Mouse (Mus musculus) cerebellum, adult 9-11 months (tissue): ENCODE measurements around the gene Bmp15.

Experiments used
- DNase-seq: peaks from one replicate; pipeline ENCODE4 v3.0.0; 2022

Gene Bmp15

DNA sequence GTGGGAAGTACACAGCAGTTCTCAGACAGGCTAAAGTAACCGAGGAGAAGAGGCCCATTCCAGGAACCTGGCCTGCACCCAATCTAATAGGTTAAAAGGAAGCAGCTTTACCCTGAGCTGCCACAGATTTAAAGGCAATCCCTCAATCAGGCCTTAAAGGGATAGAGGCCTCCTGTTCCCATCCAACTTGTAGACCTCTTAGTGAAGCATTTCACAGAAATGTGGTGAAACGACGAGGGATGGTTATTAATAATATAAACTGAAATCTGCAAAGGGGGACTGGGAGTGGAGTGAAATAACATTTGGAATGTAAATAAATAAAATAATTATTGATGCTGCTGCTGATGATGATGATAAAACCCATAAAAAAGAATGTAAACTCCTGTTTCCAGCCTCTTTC is at the start of gene Bmp15:
Gene Bmp15 (minus strand): TSS at position 101 of the 400 bp plus-strand sequence.
- no peak for DNase-seq

DNA sequence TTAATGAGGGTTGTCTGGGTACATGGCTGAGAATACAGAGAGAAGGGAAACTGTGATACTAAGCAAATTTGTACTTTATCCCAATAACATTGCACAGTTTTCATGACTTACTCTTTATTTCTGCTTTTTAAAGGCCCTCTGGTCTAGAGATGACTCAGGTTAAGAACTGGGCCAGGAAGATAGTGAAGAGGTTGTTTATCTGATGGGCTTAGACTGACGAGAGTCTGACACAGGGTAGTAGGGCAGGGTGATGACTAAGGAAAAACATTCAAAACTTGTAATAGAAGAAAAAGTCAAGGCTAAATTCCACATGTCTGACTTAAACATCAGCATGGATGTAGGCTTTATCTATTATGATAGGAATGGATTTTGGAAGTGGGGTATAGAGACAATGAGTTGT is 48.3 kb upstream of the Bmp15 start:
- DNase-seq: no peak

DNA sequence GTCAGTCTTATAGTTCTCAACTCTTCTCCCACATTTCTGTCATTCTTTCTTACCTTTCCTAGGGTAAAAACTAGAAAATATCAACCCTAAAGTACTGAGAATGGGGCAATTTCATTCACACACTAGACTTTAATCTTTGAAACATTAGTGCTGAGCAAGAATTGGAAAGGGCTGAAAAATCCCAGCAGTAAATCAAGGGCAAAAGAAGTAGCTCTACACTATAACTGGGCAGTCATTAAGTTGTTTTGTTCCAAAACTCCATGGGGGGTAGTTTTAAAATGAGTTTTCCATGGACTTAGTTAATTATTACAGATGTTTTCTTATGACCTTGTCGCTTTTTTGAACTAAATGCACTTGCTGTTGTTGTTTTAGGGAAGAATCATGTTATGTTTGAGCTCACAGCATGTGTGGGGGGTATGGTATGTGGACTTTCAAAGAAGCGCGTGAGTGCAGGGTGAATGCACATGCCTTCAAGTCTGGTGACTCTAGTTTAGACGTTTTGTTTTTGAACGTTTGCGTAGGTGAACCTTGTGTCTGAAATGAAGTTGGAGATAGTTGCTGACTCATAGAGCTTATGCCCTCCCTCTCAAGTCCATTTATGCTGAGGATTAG is 37.1 kb upstream of the Bmp15 start:
- no peak for DNase-seq

DNA sequence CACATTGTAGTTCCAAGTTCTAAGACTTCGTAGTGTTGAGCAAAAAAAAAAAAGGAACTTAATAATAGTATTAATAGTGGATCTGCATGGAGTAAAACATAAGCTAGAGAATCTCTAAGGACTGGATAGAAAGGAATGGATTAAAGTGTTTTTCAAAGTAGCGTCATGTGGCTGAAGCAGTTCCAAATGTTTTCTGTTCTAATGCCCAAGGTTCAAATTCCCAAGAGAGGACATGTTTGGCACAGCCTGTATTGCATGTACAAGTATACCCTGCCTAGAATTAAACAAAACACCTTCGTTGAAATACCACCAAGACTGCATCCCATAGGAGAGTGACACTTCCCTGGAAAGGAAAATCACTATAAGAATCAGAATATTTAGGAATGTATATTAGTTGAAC is 36.4 kb upstream of the Bmp15 start:
- no peak for DNase-seq

DNA sequence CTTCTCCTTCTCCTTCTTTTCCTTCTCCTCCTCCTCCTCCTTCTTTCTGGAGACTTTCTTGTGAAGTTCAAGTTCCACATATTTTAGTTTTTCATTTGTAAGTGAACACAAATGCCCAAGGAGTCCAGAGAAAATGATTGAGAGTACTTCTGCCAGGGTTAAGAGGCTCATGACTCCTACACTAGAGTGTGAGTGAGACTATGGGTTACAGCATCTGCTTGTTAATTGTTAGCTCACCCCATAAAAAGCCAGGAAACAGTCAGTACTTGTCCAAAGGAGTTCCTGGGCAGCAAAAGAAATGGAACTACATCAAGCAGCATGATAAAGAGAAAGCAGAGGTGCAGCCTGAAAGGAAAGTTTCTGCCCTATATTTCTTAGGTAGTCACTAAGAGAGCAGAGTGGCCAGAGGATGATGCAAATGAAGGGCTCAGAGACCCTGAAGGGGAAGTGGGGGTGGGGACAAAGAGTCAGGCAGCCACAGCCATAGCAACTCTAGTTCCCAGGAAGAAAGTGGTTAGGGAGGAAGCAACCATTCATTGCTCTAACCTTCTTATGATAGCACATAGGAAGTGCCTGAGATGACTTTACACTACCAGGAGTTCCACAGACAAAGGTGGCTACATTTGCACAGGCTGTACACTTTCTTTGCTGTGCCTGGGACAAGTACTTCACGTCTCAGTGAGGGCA is 24.9 kb upstream of the Bmp15 start:
- DNase-seq: no peak

DNA sequence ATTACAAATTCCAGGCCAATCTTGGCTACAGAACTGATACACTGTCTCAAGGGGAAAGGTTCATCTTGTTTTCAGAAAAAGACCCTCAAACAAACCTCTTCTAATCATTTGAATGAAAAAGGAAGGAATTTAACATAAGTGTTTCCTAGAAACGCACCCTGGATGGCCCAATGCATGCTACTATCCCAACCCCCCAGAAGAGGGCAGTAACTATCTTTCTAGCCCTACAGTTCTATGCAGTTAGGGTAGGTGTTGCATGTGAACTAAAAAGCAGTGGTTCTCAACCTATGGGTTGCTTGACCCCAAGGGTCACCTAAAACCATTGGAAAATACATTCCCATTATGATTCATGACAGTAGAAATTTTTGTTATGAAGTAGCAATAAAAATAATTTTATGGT is 3.5 kb upstream of the Bmp15 start:
- DNase-seq: no peak

DNA sequence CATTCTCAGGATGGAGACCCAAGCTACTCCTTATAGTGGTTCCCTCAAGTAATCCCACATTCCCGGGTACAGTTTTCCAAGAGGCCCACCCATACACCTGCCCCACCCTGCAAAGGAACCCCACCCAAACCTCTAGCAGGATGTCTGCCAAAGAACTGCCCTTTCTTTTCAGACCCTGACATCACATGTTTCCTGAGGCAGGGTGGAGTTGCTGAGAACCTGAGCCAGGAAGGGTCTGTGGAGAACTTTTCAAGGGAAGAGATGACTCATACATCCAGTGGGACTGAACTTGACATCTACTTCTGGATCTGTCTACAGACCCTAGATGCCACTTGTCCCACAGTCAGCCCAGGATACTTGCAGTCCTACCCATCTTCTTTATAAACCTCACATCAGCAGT is 2.8 kb downstream of the Bmp15 start:
- no peak for DNase-seq
